Mouse (Mus musculus) intestine, postnatal 0 days (tissue): ENCODE data around the gene Gsta2. TPM values are rescaled to one million over a fixed set of nuclear protein-coding genes. Genes with fewer than 3 reads are reported as not detected.

Source experiments
- ATAC-seq: fragments of 200-750 bp; cut with Nextera tagmentation; 2 replicates; pipeline ENCODE4 v1.8.0; 2017; ENCODE audit warnings: mild to moderate bottlenecking, moderate TSS enrichment, moderate library complexity
- H3K27ac ChIP-seq: fragments of 300-500 bp; sonication (generic); 2 replicates; pipeline ENCODE4 v1.5.1; 2014; ENCODE audit warnings: mild to moderate bottlenecking, low read depth, low read length, moderate library complexity
- H3K27me3 ChIP-seq: fragments of 300-500 bp; sonication (generic); replicated peaks from 2 replicates; pipeline ENCODE4 v1.6.1; 2014; ENCODE audit warnings: low read length, mixed read lengths; ENCODE audit not compliant: control insufficient read depth, insufficient read depth
- H3K36me3 ChIP-seq: fragments of 300-500 bp; sonication (generic); 2 replicates; pipeline ENCODE4 v1.6.1; 2014; ENCODE audit warnings: mild to moderate bottlenecking, moderate library complexity; ENCODE audit not compliant: control insufficient read depth, insufficient read depth
- H3K4me1 ChIP-seq: fragments of 300-500 bp; sonication (generic); replicated peaks from 2 replicates; pipeline ENCODE4 v1.6.1; 2014; ENCODE audit warnings: antibody characterized with exemption, low read length, mixed read lengths; ENCODE audit not compliant: control insufficient read depth, insufficient read depth
- H3K4me2 ChIP-seq: fragments of 300-500 bp; sonication (generic); replicated peaks from 2 replicates; pipeline ENCODE4 v1.6.1; 2014; ENCODE audit warnings: low read depth, mild to moderate bottlenecking, moderate library complexity
- H3K4me3 ChIP-seq: fragments of 300-500 bp; sonication (generic); 2 replicates; pipeline ENCODE4 v1.5.1; 2014; ENCODE audit warnings: low read depth, low read length
- H3K9ac ChIP-seq: fragments of 300-500 bp; sonication (generic); 2 replicates; pipeline ENCODE4 v1.6.1; 2014; ENCODE audit warnings: mild to moderate bottlenecking, low read depth, low read length
- H3K9me3 ChIP-seq: fragments of 300-500 bp; sonication (generic); 2 replicates; pipeline ENCODE4 v1.6.1; 2016; ENCODE audit warnings: mixed run types; ENCODE audit not compliant: control insufficient read depth
- CTCF ChIP-seq: sonication (generic); IDR thresholded peaks from 2 replicates; pipeline ENCODE4 v1.5.1; 2016; ENCODE audit warnings: low read depth, mild to moderate bottlenecking, control low read depth, antibody characterized with exemption, moderate library complexity
- WGBS: fragments of 180-500 bp; shearing (Covaris S2); extraction: QIAGEN DNeasy Blood & Tissue Kit; methylation state at CpG from one replicate; pipeline ENCODE4 v1.1.7; 2014; 5-methylcytosine and 5-hydroxymethylcytosine counted together
- polyA plus RNA-seq: library from polyadenylated mRNA; unstranded; fragments of >200 nt; fragmentation: Nextera tagmentation; extraction: Ambion mirVana; gene quantifications from 2 replicates; pipeline ENCODE4 v1.2.1, GENCODE M21; 2015

Gsta2 gene
- 94.5 and 130 TPM in 2 replicates for polyA plus RNA-seq

DNA sequence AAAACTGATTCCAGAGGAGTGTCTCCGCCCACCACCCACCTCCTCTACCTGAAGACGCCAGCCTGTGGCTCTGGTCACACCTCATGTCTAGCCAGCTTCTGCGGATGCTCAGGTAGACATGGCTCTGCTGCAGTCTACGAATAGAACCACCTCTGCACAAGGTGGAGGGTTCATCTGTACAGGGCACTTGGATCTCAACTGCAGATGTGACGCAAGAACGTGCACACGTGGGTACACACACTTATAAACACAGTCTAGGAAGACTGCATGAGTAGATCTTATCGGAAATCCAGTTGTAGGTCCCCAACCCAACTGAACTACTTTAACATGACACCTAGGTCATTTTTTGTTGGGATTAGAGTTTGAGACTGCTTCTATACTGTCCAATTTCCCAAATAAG lies at the start of gene Gsta2:
Gsta2 (minus strand) TSS at position 178 of the 400 bp plus-strand sequence.
- H3K27me3 ChIP-seq, result no peaks in the 10 kb centered on the region
- H3K4me3 ChIP-seq, result no peak within 1 kb of the TSS
- peak within 1 kb of the TSS; percentile 51 for H3K27ac ChIP-seq
- H3K4me1 ChIP-seq, result no peaks in the 10 kb centered on the region
- H3K9ac ChIP-seq, result no peak within 1 kb of the TSS
- WGBS, result 68% methylated on average over 8 of the region's 8 CpGs
- no peaks in the 10 kb centered on the region for H3K36me3 ChIP-seq
- no peak within 1 kb of the TSS for H3K4me2 ChIP-seq
- TF ChIP-seq CTCF, result no peak
- ATAC-seq, result 0 out of 2 replicates have a peak, but pooled peaks have one; percentile 42
- H3K9me3 ChIP-seq, result no peaks in the 10 kb centered on the region

DNA sequence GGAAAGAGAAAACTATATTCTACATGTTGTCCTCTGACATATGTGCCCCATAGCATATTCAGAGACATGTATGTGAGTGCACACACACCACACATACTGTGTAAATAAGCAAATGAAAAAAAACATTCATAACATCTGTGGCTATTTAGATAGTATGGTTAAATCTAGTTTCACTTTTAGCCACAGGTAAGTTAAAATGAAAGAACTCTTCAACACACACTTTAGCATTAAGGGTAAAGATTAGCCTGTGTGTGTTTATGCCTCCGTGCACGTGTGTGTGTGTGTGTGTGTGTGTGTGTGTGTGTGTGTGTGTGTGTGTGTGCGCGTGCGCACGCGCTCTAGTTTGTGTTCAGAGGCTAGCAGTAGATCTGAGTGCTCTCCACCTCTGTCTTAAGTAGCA lies 46.0 kb upstream of the Gsta2 start:
- Histone ChIP-seq H3K27ac (no peak overlapping the region), H3K4me2 (no peak overlapping the region), H3K9me3 (no peaks in the 10 kb centered on the region), H3K4me1 (no peaks in the 10 kb centered on the region), H3K9ac (no peak overlapping the region), H3K4me3 (no peak overlapping the region), H3K27me3 (peaks cover 5% of the 10 kb centered on the region), H3K36me3 (no peaks in the 10 kb centered on the region)
- no peak for TF ChIP-seq CTCF
- ATAC-seq, result no peak
- 80% methylated on average over 7 of the region's 7 CpGs for WGBS

DNA sequence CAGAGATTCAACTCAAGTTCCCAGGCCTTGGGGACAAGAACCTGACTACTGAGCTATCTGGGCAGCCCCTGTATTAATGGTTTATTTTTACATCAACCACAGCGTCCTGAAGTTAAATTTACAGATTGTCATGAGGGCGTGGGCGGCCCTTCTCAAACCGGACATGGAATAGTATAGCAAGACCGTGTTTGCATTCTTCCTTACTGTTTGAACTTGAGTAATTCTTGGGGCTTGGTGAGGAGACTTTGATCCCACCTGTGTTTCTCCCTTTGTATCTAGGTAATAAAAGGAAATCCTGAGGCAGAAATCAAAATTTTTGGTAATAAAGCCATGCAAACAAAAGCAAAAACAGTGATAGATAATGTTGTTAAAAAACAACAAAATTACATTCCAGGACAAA lies 45.0 kb upstream of the Gsta2 start:
- no peak for TF ChIP-seq CTCF
- no peaks in the 10 kb centered on the region; the same call in 1 of the 2 replicates for H3K4me1 ChIP-seq
- ATAC-seq, result no peak

DNA sequence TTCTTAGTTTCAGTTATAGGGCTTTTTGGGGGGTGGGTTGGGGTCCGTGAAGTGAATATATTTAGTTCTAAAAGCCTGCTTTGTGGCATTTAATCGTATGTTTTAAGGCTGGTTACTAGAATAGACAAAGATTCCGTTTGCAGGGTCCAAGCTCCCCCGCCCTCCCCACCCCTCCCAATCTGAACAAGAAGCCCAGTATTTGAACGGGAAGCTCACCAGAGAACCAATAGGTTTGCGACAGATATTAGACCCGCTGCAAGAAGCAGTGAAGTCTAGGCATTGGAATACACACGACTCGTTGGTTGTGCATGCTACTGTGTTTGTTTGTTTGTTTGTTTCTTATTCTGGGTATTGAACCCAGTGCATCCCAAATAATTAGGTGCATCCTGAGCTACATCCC lies 40.9 kb upstream of the Gsta2 start:
- Histone ChIP-seq H3K27ac (no peak overlapping the region), H3K27me3 (peaks cover 40% of the 10 kb centered on the region), H3K9ac (no peak overlapping the region), H3K36me3 (no peaks in the 10 kb centered on the region), H3K9me3 (no peaks in the 10 kb centered on the region), H3K4me1 (no peaks in the 10 kb centered on the region; the same call in 1 of the 2 replicates), H3K4me2 (peak overlapping the region; percentile 66; the same call in 1 of the 2 replicates), H3K4me3 (peak overlapping the region; percentile 41)
- 54% methylated on average over 9 of the region's 9 CpGs for WGBS
- ATAC-seq, result no peak
- no peak for TF ChIP-seq CTCF

More for the DNA sequence above, 45.0 kb upstream of the Gsta2 start:
- H3K9me3 ChIP-seq, result no peaks in the 10 kb centered on the region
- 42% methylated on average over 5 of the region's 5 CpGs for WGBS
- no peaks in the 10 kb centered on the region for H3K36me3 ChIP-seq
- peaks cover 15% of the 10 kb centered on the region for H3K27me3 ChIP-seq
- H3K9ac ChIP-seq, result no peak overlapping the region
- no peak overlapping the region for H3K4me3 ChIP-seq
- H3K27ac ChIP-seq, result no peak overlapping the region
- H3K4me2 ChIP-seq, result no peak overlapping the region

DNA sequence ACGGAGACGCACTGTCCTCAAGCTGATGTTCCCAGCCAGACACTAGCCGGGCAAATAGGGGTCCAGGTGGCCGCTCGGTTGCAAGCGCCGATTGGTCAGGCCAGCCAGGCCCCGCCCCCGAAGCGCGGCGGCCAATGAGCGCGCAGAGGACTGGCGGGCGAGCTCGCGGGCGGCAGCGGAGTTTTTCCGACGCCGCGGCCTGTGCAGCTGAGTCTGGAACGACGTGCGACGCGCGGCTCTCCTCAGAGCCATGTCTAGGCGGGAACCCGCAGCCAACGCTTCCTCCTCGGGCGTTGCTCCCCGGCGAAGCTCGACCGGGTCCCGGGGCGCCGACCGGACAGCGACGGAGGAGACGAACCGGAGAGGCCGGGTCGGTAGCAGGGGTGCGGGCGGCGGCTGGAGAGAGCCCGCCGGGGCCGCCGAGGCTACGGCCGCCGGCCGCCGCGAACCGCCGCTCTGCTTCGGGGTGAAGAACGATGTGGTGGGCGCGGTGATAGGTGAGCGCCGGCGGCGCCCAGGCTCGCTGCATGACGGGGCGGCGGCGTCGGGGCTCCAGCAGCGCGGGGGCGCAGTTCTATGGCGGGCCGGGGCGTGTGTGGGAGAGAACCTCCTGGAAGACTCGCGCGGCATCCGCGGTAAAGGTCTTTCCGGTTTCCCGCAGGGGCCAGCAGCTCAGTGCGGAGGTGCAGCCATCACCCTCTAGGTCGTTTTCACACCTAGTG lies 40.2 kb upstream of the Gsta2 start, which contains the start of gene Ddx43:
Ddx43 (plus strand) TSS at position 148 of the 722 bp plus-strand sequence.
- Histone ChIP-seq H3K9ac (no peak within 1 kb of the TSS), H3K27ac (no peak within 1 kb of the TSS), H3K27me3 (peaks cover 40% of the 10 kb centered on the region), H3K36me3 (no peaks in the 10 kb centered on the region), H3K9me3 (no peaks in the 10 kb centered on the region), H3K4me3 (peak within 1 kb of the TSS; percentile 41), H3K4me1 (no peaks in the 10 kb centered on the region; the same call in 1 of the 2 replicates), H3K4me2 (peak within 1 kb of the TSS; percentile 66)
- 2% methylated on average over 92 of the region's 93 CpGs for WGBS
- ATAC-seq, result peak; percentile 61
- TF ChIP-seq CTCF, result no peak

DNA sequence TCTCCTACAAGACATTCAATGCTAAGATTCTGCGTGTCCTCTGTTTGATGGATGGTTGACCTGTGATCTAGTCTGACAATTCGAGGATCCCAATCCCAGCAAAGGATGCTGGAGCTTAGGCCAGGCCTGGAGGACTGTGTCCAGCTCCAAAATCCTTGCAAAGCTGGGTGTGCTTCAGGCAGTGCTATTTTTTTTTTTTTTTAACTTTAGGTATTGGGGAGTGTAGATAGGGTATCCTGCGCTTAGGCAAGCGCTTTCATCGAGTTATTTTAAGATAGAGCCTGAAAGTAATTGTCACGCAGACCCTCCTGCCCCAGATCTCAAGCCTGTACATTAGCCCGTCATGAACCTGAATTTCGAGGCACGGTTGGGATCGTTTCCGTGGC lies 39.6 kb upstream of the Gsta2 start:
- TF ChIP-seq CTCF, result no peak
- Histone ChIP-seq H3K36me3 (no peaks in the 10 kb centered on the region), H3K4me3 (peak overlapping the region; percentile 41), H3K9ac (no peak overlapping the region), H3K27ac (no peak overlapping the region), H3K4me2 (peak overlapping the region; percentile 66), H3K27me3 (peaks cover 40% of the 10 kb centered on the region), H3K4me1 (no peaks in the 10 kb centered on the region; the same call in 1 of the 2 replicates), H3K9me3 (no peaks in the 10 kb centered on the region)
- ATAC-seq, result no peak
- 28% methylated on average over 11 of the region's 11 CpGs for WGBS
